Mouse (Mus musculus) liver, postnatal 0 days (tissue): ENCODE data around the gene Nwd2.

ENCODE experiments used
- CTCF ChIP-seq: sonication (generic); IDR thresholded peaks from 2 replicates; pipeline ENCODE4 v1.5.1; 2016; ENCODE audit warnings: antibody characterized with exemption, low read depth
- EP300 ChIP-seq: IDR thresholded peaks from 2 replicates; pipeline ENCODE4 v1.6.1; 2016; ENCODE audit warnings: antibody characterized with exemption, low read depth, mild to moderate bottlenecking

DNA sequence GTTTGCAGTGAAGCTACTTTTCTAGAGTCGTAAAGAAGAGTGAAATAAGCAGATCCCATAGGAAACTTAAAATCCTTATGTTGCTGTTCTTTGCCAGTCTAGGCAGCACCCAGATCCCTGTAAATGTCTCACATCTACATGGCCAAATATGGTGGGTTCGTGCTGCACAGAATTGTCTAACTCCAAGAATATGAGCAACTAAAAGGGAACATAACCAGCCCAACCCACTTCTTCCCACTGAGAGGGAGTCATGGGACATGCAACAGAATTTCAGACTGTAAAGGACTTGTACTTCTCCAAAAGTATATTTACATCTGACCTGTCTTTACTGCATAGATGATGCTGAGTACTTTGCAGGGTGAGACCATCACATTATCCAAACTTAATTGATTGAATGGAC lies 3.8 kb downstream of the Nwd2 start:
- TF ChIP-seq CTCF, result no peak
- TF ChIP-seq EP300, result no peak
